Mouse (Mus musculus) bone marrow macrophage, adult 2 months (primary cell): ENCODE measurements around the gene Armh1. TPM values are rescaled to one million over a fixed set of nuclear protein-coding genes. Genes with fewer than 3 reads are reported as not detected.

ENCODE experiments used
- H3K27ac ChIP-seq: 2 replicates; pipeline ENCODE4 v1.5.1; 2012; ENCODE audit warnings: low read depth, low read length; ENCODE audit not compliant: insufficient read depth
- H3K4me1 ChIP-seq: 2 replicates; pipeline ENCODE4 v1.6.1; 2012; ENCODE audit warnings: low read length; ENCODE audit not compliant: control insufficient read depth, insufficient read depth
- H3K4me3 ChIP-seq: 2 replicates; pipeline ENCODE4 v1.5.1; 2012; ENCODE audit warnings: mild to moderate bottlenecking, low read length, moderate library complexity; ENCODE audit not compliant: insufficient read depth
- CTCF ChIP-seq: IDR thresholded peaks from 2 replicates; pipeline ENCODE4 v1.5.1; 2012; ENCODE audit warnings: low read depth, mild to moderate bottlenecking, low read length, moderate library complexity
- POLR2A ChIP-seq: IDR thresholded peaks from 2 replicates; pipeline ENCODE4 v1.6.1; 2012; ENCODE audit warnings: mild to moderate bottlenecking, low read depth, low read length, borderline replicate concordance
- polyA plus RNA-seq: library from polyadenylated mRNA; stranded (reverse); fragments of >200 nt; gene quantifications from 2 replicates; pipeline ENCODE4 v1.2.4, GENCODE M21; 2012; ENCODE audit not compliant: missing spikeins, insufficient read depth, insufficient read length

Armh1 gene
- polyA plus RNA-seq, 1 experiment = not detected

DNA sequence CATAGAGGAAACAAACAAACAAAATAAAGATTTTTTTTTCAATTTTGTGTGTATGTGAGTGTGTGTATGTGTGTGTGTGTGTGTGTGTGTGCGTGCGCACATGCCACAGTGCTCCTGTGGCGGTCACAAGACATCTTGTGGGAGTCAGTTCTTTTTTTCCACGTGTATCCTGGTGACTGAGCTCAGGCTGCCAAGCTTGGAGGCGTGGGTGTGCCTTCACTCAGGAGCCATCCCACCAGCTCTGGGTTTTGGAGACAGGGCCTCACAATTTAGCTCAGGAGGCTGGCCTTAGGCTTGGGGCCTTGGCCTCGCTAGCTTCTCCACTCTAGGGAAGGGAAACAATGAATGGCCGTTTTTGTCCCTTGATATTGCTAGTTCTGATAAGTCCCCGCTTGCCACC lies 27.8 kb downstream of the Armh1 start:
- Histone ChIP-seq H3K4me1 (peaks cover 15% of the 10 kb centered on the region), H3K4me3 (no peak overlapping the region), H3K27ac (no peak overlapping the region)
- TF ChIP-seq POLR2A = no peak
- no peak for TF ChIP-seq CTCF

DNA sequence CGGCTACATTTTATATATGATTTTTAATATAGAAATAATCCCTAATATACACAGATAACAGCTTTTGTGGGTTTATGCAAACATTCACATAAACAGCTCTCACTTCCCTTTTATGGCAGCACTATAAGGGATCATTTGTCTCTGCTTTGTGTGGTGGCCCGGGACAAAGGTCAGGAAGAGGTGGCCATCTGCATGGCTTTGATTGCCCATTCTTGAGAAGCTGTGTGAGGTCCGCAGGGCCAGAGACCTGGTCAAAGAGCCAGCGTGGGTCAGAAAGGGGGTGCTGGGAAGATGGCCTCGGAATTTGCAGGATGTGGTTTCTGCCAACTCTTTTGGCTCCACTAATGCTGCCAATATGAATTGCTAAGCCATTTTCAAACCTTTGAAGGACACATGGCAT lies 28.9 kb downstream of the Armh1 start:
- H3K4me1 ChIP-seq = peaks cover 19% of the 10 kb centered on the region
- H3K27ac ChIP-seq = no peak overlapping the region
- TF ChIP-seq CTCF (no peak), POLR2A (no peak)
- no peak overlapping the region for H3K4me3 ChIP-seq

- Histone ChIP-seq H3K4me1 (peaks cover 19% of the 10 kb centered on the region), H3K4me3 (no peak overlapping the region), H3K27ac (no peak overlapping the region)
- TF ChIP-seq CTCF (no peak), POLR2A (no peak)
Measured at GRCm38 (mm10) chr4:117221836-117222235, 30.1 kb downstream of the Armh1 start.

DNA sequence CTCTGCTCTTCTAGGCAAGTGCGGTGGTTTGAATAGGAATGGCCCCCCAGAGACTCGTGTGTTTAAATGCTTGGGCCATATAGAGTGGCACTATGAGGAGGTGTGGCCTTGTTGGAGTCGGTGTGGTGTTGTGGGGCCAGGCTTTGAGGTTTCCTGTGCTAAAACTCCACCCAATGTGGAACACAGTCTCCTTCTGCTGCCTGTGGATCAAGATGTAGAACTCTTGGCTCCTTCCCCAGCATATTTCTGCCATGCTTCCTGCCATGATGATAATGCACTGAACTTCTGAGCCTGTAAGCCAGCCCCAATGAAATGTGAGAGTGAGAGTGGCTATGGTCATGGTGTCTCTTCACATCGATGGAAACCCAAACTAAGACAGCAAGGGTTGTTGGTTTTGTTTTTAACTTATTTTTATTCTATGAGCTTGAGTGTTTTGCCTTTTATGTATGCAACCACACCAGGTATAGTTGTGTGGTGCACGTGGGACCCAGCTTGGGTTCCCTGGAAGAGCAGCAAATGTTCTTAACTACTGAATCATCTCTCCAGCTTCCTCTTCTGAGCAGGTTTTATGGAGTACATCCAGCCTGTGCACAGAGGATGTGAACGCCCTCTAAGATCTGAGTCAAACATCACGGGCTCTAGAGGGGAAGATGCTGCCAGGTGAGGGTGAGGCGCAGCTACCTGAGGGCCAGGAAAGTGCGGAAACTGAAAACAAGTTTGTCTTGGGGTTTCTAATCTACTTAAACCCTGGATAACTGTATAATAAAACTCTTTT lies 31.0 kb downstream of the Armh1 start:
- TF ChIP-seq POLR2A (no peak), CTCF (no peak)
- H3K4me3 ChIP-seq = no peak overlapping the region
- no peak overlapping the region for H3K27ac ChIP-seq
- peaks cover 19% of the 10 kb centered on the region for H3K4me1 ChIP-seq

DNA sequence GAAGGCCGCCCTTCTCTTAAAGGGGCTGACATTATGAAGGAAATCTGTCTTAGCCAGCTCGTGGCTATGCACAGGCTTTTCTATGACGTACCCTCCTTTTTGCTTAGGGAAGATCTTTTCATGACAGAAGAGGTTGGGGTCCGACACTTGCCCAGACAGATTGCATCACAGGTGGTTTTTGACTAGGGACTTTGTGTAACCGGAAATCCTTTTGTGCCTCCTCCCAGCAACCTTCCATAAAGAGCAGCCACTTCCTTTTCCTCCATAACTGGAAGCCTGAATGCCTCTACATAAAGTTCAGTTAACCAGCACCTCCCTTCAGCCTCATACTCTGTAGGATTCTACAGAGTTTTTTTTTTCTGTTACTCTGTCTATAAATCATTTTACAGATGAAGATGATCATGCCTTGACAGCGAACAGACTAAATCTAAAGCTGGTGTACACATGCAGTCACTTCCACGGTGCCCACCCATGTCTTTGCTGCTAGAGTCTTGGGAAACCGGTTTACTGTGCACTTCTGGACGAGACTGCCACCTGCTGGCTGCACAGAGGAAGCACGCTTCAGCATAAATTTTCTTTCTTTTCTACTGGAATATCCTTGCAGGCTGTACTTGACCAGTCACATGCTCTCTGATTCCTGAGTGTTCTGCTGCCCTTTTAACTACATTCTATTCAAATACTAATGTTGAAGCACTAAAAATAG lies 33.3 kb downstream of the Armh1 start:
- Histone ChIP-seq H3K27ac (peak overlapping the region; percentile 25), H3K4me3 (no peak overlapping the region), H3K4me1 (peaks cover 19% of the 10 kb centered on the region)
- no peak for TF ChIP-seq POLR2A
- TF ChIP-seq CTCF = peak; percentile 95

DNA sequence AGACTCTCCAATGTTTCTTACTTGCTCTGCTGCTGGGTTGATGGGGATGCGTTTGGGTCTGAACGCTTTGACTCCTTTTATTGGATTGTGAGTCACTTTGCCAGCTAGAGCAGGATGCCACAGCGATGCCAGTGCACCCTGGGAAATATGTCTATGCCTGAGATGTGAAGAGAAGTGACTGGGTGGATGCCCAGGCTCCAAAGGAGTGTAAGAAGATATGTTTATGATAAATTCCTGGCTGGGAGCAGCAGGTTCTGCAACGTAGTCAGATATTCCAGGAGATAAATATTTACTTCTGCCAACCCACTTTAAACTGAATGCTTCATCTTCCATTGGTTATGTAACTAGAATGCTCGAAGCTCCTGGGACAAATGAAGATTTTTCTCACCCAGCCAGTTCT lies 34.9 kb downstream of the Armh1 start:
- TF ChIP-seq CTCF (no peak), POLR2A (no peak)
- H3K27ac ChIP-seq = no peak overlapping the region
- peaks cover 12% of the 10 kb centered on the region for H3K4me1 ChIP-seq
- H3K4me3 ChIP-seq = no peak overlapping the region

DNA sequence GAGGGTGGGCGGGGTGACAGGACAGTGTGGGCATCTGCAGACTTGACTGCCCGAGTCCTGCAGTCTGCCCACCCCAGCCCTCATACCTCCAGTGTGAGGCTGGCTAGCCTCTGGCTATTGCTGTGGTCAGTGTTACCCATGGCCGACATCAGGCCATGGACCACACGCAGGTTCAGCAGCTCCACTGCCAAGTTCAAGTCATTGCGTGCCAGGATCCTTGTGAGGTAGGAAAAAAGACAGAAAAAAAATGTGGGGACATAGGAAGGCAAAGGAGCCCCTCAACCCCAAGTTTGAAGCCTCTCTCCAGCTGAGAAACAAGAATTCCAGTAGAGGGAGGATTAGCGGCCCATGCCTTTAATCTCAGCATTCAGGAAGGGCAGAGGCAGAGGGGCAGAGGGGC lies 37.7 kb downstream of the Armh1 start:
- TF ChIP-seq POLR2A (no peak), CTCF (no peak)
- H3K27ac ChIP-seq = no peak overlapping the region
- peaks cover 5% of the 10 kb centered on the region; the same call in 1 of the 2 replicates for H3K4me1 ChIP-seq
- no peak overlapping the region for H3K4me3 ChIP-seq

GRCm38 (mm10) chr4:117210147-117211074 lies 41.5 kb downstream of the Armh1 start:
- H3K27ac ChIP-seq = peak overlapping the region; percentile 33
- H3K4me3 ChIP-seq = no peak overlapping the region
- peaks cover 6% of the 10 kb centered on the region for H3K4me1 ChIP-seq
- TF ChIP-seq CTCF = peak; percentile 75
- TF ChIP-seq POLR2A = no peak

- Histone ChIP-seq H3K27ac (no peak overlapping the region), H3K4me1 (peaks cover 6% of the 10 kb centered on the region), H3K4me3 (no peak overlapping the region)
- no peak for TF ChIP-seq POLR2A
- TF ChIP-seq CTCF = no peak
Measured at GRCm38 (mm10) chr4:117209592-117209991, 42.3 kb downstream of the Armh1 start.
